Mouse (Mus musculus) thymus, postnatal 25 days (tissue): ENCODE data around the gene Notch2.
A peak's percentile ranks its signal among the peaks of the same experiment; 100 is the strongest.

Experiments
- DNase-seq: peaks from one replicate; pipeline ENCODE4 v3.0.0; 2022

Notch2 gene

DNA sequence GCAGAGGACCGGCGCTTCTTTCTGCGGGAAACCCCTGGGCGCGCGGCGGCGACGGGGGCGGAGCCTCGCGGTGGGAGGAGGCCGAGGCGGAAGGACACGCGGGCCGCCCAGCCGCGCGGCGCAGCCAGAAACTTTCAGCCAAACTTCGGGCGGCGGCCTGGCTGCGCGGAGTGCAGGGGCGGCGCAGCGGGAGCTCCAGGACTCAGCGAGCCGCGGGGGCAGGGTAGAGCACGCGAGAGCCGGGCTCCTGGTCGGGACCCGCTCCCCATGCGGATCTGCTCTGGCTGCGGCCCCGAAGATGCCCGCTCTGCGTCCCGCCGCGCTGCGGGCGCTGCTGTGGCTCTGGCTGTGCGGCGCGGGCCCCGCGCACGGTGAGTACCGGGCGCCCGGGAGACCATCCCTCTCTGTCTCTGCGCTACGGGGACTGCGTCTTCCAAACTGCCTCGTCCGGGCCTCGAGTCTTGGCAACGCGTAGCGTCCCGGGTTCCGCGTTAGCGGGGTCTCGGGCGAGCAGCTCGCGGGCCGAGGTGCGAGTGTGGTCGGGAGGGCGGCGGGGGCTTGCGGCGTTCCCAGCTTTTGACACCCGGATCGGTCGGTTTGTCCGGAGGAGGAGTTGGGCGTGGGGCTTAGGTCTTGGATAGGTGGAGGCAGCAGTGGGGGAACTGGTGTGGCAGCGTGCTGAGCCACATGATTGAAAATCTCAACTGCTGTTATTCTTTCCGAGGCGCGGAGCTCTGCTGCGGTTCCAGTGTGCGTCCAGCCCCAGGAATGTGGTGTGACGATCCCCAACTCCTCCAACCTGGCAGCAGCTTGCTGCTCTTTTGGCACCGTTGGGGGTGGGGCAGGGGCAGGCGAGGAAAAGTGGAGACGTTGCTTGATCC is at the start of gene Notch2:
Gene Notch2, plus strand, starts transcription at position 127 of the 881 bp plus-strand sequence.
- peak; percentile 97 for DNase-seq

DNA sequence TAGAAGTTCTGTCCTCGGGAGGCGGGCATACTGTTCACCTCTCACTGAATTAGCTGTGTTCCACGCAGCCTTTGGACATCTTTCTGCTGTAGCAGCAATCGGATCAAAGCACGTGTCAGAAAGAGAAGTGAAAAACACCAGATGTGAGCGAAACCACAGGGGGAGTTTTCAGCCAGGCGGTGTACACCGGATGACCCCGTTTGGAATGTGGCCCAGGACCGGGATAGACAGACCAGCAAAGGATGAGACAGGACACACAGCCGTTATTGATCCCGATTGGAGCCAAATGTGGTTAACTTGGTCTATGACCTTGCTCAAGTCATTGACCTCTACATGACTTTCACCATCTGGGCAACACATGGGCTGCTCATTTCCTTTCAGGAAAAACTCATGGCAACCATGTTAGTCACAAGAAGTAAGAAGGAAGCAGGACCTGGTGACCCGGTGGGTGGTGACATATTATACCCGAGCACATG is 48.4 kb upstream of the Notch2 start:
- peak; percentile 9 for DNase-seq

DNA sequence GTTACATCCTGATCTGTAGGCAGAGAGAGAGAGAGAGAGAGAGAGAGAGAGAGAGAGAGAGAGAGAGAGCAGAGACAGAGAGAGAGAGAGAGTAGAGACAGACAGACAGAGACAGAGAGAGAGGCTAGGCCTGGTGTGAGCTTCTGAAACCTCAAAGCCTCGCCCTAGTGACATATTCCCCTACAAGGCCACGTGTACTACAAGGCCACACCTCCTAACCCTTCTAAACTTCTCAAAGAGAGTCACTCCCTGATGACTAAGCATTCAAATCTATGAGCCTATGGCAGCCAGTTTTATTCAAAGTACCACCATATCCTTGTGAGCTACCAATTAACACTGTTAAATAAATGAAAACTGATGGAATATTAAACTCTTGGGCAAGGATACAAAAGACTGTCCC is 45.7 kb upstream of the Notch2 start:
- no peak for DNase-seq

DNA sequence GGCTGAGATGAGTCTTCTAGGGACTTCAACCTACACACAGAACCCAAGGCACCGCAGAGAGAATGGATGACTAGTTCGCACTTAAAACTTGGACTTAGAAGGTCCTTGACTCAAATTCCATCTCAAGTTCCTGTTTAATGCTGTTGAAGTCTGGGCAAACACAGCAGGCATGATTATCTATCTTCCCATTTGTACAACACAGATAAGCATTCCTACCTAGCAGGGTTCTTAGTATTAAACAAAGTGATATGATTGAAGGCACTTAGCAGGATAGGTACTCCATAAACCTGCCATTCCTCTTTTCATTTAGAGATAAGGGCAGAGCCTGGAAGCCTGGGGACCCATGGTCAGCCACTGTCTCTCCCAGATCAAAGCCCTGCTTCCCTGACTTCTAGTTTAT is 45.1 kb upstream of the Notch2 start:
- no peak for DNase-seq

DNA sequence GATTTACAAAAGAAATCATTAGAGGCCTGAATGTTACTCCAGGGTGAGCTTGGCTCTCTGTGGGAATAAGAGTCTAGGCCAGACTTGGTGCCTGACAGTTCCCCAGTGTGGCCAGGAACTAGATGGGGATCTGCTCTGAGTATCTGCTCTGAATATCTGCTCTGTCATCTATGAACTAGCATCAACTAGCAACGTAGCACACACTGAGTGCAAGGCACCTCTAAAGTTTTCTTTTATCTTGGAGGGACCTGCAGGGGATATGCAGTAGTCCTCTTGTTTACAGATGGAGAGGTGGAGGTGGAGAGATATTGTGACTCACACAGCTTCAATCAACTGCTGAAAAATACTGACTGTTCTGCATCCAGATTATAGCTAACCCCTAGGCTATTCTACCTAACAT is 44.3 kb upstream of the Notch2 start:
- no peak for DNase-seq

DNA sequence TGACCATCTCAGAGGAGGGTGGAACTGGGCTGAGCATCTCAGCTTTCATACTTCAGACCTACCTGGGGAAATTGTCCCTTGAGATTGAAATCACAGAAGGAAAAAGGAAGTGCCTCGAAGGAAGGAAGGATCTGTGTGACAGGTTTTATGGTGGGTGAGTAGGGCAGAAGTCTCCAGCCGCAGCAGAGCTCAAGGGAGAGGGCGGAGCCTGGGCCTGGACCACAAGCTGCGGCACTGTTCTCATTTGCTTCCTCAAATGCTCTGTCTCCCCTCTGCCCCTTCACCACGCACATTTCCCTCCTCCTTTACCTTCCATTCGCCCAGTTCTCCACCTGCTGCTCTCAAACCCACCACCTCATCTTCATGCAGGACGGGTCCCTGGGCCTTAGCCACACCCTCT is 42.2 kb upstream of the Notch2 start:
- peak; percentile 30 for DNase-seq

DNA sequence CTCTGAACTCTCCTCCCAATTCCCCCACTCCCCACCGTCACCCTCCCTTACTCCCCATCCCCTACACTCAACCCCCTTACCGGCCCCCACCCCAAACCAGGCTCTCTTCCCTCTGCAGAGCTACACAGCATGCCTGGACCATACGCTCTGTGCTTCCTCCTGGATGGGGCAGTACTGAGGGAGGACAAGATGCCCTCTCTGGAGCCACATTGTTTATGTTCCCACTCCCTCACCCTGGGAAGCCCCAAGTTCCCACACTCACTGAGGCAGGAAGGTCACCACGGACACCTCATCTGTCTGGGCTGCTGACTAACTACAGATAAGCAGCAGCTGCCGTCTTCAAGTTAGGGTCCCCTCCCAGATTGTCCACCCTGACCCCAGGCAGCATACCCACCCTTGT is 41.1 kb upstream of the Notch2 start:
- no peak for DNase-seq

DNA sequence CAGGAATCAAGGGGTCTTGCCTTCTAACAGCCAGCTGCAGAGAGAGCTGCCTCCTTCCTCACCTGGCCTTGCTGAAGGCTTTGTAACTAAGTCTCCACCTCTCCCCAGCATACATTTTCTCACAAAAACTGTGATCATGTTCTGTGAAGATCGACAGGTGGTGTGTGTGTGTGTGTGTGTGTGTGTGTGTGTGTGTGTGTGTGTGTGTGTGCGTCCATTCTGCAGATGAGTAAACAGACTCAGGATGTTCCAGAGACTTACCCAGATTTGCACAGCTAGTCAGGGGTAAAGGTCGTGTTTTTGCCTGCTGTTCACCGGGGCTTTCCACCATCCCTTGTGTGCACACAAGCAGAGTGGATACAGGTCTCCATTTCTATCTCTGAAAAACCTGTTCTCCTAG is 40.6 kb upstream of the Notch2 start:
- no peak for DNase-seq

DNA sequence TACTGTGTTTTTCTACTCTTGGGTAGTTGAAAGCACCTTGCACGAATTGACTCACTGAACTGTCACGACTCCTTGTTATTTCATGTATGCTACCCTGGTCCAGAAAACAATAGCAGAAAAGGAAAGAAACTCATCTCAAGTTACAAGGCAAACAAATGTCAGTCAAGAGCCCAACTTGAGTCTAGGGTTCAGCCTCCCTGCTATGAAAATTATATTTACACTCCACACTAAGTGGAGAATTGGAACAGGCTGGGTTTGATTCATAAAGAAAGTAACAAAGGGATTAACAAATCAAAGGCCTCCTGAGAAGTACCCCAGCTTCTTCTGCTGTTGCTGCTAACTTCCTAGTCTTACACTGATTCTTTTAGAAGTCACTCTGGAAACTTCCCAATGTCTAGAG is 40.0 kb upstream of the Notch2 start:
- DNase-seq, result no peak

DNA sequence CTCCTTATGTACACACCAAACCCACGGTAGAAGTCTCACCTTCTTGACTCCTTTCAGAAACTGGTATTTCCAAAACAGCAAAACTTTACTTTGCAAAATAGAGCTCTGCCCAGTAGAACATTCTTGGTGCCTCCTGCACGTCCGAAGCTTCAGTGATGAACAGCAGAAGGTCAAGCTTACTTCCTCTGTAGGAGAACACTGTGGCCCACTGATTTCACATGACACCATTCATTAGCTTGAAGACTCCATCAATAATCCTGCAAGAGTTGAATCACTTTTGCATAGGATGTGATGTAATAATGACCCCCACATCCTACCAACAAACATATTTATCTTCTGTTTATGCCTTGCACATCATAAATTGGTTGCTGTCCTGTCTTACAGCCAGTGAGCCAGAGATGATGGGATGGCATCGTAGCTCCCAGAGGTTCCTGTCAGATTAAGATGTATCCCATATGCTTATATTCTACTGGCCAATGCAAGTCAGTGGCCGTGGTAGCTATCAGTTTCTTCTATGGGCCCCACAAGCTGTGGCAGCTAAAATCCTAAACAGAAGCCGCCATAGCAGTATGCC is 39.0 kb upstream of the Notch2 start:
- no peak for DNase-seq

DNA sequence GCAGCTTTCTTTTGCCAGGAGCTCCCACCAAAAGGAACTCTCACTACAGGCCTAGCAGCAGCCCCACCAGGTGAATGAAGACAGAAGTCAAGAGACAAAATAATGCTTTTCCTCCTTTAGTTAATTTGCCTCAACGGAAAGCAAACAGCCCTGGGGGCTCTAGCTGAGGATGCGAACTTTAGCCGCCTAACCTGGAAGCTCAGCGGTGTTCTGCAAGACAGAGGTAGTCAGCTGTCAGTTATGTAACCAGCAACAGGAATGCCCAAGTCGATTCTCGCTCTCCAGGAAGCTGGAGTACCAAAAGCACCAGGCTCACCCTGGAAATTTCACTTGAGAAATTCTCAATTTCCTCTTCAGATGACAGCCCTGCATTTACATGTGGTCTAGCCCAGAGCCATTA is 36.6 kb upstream of the Notch2 start:
- no peak for DNase-seq

DNA sequence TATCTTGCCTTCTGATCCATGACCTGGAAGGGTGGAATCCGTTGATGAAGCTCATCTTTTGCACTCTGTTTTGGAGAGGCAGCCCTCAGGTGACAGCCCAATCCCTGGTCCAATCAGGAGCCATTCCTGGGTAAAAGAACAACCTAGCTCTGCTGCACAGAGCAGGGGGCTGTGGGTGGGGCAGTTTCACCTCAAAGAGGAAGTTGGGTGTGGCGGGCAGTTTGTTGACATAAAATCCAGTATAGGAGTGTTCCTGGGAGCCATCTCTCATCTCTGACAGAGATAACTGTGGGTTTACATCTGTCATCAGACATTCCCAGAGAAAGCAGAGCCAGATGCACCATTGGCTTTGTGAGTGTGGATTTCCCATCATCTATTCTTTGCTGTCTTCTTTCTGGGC is 34.6 kb upstream of the Notch2 start:
- DNase-seq, result no peak

DNA sequence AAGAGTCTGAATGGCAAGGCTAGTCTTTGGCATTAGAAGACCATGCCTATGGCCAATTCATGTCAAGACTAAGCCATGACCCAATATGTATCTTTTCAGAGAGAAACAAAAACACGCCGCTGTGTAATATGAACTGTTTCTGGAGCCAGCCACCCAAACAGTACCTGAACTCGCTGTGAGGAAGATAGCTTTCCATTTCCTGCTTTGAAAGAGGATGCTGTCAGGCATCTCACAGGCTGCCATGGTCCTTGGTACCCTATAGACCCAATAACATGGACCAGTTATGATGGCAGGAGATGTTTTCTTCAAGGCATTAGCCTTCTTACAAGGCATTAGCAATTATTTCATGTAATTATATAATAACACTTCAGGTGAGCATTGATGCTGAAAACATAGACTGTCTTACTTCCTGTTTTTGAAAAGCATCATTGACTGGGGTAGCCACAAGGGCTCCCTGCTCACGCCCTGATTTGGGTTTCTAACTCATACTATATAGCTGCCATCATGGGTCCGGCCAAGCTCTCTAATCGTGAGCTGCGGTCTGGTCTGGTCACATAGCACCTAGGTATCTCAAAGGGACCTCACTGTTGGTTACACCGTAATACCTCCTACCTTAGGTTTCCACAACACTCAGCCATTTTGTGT is 32.5 kb upstream of the Notch2 start:
- DNase-seq, result no peak

DNA sequence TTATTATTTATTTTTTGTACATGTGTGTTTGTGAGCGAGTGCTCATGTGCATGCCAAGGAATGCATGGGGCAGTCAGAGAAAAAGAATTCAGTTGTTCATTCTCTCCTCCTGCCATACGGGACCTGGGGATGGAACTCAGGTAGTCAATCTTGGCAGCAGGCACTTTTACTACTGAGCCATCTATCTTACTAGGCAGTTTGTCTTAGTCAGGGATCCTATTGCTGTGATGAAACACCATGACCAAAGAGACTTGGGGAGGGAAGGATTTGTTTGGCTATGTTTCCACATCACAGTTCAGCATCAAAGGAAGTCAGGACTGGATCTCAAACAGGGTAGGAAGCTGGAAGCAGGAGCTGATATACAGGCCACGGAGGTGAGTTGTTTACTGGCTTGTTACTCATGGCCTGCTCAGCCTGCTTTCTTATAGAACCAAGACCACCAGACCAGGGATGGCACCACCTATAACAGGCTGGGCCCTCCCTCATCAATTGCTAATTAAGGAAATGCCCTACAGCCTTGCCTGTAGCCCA is 31.9 kb upstream of the Notch2 start:
- DNase-seq, result no peak

DNA sequence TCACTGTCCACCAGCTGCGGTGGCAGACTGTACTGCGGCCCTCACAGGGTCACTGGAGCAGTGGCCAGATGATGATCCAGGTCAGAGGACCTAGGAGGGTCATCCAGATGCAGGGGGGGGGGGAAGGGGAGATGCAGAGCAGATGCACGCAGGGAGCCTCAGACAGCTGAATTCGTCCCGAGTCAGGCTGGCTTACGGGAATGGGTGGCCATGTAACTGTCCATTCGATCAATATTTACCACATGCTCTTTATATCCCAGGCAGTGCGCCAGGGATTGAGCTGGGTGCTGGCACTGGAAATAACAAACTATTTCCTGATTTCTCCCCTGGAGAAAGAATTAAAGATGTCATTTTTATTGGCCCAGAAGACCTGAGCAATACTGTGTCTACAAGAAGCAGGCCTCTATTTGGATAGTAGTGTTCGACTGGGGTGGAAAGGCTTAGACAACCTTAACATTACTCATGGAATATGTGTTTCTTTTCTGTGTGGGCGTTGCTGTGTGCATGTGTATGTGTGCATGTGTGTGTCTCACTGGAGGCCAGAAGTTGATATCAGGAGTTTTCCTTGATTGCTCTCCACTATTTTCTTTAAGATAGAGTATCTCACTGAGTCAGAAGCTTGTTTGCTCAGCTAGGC is 28.3 kb upstream of the Notch2 start:
- no peak for DNase-seq

DNA sequence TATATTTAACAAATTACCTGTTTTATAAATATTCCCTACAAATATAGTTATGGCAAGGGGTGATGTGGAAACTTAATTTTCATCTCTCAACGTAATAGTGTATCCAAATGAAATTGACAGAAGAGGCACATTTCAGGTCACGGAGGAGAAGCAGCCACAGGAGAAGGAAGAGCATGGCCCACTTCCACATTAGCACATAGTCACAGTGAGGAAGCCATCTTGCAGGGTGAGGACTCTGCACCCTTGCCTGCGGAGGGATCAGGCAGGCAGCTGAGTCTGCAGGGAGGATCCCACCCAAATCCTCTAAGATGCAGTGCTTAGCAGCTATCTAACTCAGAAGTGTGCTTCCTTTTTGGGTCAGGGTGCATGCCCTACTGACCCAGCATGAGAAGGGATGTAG is 27.6 kb upstream of the Notch2 start:
- DNase-seq, result no peak

DNA sequence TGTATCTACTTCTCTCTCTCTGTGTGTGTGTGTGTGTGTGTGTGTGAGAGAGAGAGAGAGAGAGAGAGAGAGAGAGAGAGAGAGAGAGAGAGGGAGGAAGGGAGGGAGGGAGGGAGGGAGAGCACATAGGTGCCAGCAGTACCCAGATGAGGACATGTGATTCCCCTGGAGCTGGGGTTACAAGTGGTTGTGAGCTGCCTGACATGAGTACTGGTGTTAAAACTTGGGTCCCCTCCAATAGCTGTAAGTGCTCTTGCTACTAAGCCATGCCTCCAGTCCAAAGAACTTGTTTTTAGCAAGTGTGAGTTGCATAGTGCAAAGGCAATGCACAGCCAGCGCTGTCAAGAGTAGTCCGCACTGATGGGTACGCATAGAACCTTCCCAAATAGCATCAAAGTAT is 26.2 kb upstream of the Notch2 start:
- no peak for DNase-seq

DNA sequence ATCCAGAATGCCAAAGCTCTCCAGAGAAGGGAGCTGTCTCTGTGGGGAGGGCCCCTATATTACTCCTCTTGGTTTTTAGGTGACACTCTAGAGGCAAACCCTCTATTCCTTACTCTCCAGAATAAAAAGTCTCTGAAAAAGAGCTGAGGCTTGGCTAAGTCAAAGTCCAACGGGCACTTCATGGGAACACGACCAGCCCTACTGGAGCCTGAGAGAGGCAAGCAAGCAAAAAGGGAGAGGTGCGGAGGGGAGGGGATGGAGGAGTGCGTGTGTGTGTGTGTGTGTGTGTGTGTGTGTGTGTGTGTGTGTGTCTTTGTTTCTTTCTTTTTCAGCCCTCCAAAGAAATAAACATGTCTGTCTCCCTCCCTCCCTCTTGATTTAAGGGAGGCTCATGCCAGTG is 24.6 kb upstream of the Notch2 start:
- no peak for DNase-seq

DNA sequence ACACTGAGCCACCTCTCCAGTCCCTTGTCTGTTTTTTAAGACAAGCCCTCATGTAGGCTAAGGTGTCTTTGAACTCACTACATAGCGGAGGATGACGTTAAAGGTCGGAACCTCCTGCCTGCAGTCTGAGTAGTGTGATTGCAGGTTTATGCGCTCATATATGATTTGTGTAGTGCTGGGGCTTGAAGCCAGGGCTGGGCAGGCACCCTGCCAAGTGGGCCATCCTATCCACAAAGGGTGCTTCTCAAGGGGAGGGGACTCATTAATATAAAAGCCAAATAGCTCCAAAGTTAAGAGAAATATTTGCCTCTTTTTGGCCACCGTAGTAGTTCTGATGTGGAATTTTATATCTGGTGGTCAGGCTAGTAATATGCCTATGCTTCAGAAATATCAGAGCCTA is 22.8 kb upstream of the Notch2 start:
- DNase-seq, result no peak

DNA sequence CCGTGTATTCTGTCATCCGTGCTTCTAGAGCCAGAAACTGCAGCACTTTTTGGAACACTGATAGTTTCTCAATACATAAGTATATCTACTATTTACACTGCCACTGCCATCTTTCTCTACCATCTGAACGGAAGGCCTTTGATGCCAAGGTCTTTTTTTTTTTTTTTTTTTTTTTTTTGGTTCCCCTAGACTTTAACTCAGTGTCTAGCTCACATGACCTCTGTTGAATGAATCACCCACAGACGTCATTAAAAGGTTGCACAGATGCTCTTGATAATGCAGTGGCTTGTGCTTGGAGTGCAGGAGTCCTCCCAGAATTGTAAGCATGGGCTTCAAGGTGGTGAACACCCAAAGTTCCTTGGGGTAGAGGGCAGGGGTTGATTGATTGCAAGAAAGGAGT is 21.0 kb upstream of the Notch2 start:
- no peak for DNase-seq

DNA sequence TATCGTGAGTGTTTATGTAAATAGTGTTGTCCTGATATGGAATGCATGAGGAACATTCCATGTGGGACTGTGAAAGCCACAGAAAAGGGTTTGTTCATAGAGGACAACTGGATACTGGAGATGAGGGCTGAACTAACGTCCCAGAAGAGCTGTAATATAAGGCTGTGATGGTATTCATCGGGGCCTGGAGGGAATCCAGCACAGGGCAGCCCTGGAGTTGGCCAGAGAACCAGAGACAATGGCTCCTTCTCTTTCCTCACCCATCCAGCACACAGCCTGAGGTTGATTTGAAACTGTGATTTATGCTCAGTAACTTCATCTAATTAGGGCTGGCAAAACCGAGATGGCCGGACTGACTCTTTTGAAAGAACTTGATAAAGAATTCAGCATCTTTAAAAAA is 20.1 kb upstream of the Notch2 start:
- no peak for DNase-seq

DNA sequence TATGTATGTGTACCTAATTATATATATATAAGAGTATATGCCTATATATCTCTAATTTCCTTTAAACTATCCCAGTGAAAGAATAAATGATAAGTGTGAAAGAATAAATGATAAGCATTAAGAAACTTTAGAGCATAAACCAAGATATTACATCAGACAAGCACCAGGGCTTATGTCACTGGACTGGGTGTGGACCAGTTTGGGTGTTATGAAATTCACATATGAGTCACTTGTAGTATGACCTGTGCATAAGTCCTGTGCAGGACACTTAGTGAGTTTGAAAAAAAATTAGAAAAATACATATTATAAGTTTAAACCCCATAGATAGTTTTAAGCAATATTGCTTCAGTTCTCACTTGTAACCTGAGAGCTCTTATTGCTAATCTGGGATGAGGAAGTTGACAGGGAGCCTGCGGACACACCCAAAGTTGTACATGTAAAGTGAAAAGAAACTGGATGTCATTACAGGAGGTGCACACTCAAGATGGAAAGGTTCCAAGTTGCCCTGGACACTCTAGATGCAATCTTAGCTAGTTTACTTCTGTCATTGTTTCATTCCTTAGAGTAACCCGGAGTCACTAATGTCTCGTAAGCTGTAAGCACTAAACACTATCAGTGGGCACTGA is 19.3 kb upstream of the Notch2 start:
- DNase-seq, result no peak

DNA sequence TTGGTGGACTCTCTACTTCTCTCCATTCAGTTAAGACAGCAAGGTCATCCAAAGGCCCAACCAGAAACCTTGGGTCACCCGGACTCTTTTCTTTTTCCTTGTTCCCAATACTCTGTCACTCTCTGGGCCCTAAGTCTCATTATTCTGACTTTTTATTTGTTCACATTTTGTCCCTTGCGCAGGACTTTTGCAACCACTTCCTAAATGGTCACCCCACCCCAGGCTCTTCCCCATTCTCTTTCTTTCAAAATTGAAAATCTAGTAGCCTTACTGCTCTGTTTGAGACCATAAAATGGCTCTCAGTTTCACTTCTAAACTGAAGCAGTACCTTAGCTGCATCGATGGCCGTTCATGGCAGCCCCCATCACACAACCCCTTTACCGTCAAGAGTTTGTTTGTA is 18.5 kb upstream of the Notch2 start:
- no peak for DNase-seq
